Mouse (Mus musculus): Measurements from ENCODE around the gene Atp5j2.

- TF ChIP-seq CTCF (IDR thresholded peaks at IDR 0.05; ENCODE audit: low read depth) (no peak), EP300 (IDR thresholded peaks at IDR 0.05; ENCODE audit: low read depth) (no peak)
Measured at GRCm38 (mm10) chr5:145161361-145161760, 30.5 kb downstream of the Atp5j2 start.

Measured in liver, embryonic 14.5 days (tissue).